Mouse (Mus musculus): ENCODE measurements around the gene Zfp652. TPM values are rescaled to one million over a fixed set of nuclear protein-coding genes. Genes with fewer than 3 reads are reported as not detected.
A peak's percentile ranks its signal among the peaks of the same experiment; 100 is the strongest.

The Zfp652 gene
- total and polyA plus RNA-seq, 3 experiments = 16.1 to 54.4 (median 47.6) TPM

DNA sequence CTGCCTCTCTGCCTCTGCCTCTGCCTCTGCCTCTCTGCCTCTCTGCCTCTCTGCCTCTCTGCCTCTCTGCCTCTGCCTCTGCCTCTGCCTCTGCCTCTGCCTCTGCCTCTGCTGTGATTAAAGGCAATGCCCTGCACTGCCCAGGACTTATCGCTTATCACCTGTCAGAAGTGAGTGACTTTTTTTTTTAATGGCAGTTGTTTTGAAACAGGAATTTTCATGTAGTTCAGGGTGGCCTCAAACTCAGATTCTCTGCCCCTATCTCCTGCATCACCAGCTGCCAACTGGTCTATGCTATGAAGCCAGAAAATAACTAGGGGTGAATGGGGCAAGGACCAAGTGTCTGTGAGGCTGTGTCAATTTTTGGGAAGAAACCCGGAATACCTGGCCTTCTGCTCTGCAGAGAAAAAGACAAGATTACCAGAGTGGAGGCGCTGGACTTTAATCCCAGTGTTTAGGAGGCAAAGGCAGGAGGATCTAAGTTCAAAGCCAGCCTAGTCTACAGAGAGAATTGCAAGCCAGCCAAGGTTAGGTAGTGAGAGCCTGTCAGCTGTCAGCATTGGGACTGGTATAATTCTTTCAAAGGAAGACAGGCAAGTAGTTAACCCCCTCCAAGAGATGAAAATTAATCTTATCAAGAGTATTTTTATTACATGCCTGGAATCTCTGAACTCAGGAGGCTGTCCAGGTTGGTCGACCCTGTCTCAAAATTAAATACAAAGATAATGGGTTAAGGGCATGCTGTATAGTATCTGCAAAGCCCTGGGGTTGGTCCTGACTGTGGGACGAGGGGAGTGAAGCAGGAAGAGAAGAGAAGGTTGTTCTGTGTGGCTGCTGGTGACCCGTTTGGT, 114.1 kb downstream of the Zfp652 start:
- WGBS = 36% methylated on average over 6 of the region's 6 CpGs
- no peak overlapping the region for H3K4me3 ChIP-seq
- H3K9ac ChIP-seq (ENCODE audit: low read depth, low read length) = peak overlapping the region; percentile 3; the same call in 1 of the 2 replicates
- intact Hi-C loops (cut with DNase I) = loop anchor here (1.0 kb wide), 1 partner anchor 27 kb away; no protein-coding TSS in a partner anchor
- H3K27me3 ChIP-seq (ENCODE audit: control insufficient read depth, insufficient read depth, low read length) = no peaks in the 10 kb centered on the region
- DNase-seq = no peak
- H3K27ac ChIP-seq = peak overlapping the region; percentile 75
- H3K36me3 ChIP-seq (ENCODE audit: control insufficient read depth, insufficient read depth, low read length) = no peaks in the 10 kb centered on the region
- TF ChIP-seq POLR2A (IDR thresholded peaks at IDR 0.05; ENCODE audit: insufficient read depth, low read depth, low read length) (no peak), EP300 (IDR thresholded peaks at IDR 0.05; ENCODE audit: insufficient read depth, low read depth, low read length) (no peak)
- H3K79me2 ChIP-seq (replicated peaks; ENCODE audit: control insufficient read depth, insufficient read depth, low read length) = no peaks in the 10 kb centered on the region
- peaks cover 16% of the 10 kb centered on the region for H3K4me1 ChIP-seq (ENCODE audit: control insufficient read depth, insufficient read depth, low read length)

DNA sequence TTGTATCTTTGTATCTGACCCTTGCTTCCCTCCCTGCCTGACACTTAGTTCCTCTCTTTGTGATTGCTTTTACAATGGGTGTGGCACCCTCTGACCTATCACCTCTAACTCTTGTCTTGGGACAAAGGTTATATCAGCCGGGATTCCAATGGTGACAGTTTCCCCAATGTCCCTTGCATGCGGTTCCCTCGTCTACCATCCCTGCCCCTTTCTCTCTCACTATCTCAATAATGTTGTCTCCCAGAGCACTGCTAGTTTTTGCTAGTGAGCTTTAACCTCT, 114.6 kb downstream of the Zfp652 start:
- no peaks in the 10 kb centered on the region for H3K79me2 ChIP-seq (replicated peaks; ENCODE audit: control insufficient read depth, insufficient read depth, low read length)
- intact Hi-C loops (cut with DNase I) = loop anchor here (1.0 kb wide), 1 partner anchor 26 kb away; no protein-coding TSS in a partner anchor
- no peak for DNase-seq
- WGBS = 16% methylated on average over 3 of the region's 3 CpGs
- H3K4me1 ChIP-seq (ENCODE audit: control insufficient read depth, insufficient read depth, low read length) = peaks cover 16% of the 10 kb centered on the region
- no peaks in the 10 kb centered on the region for H3K27me3 ChIP-seq (ENCODE audit: control insufficient read depth, insufficient read depth, low read length)
- no peaks in the 10 kb centered on the region for H3K36me3 ChIP-seq (ENCODE audit: control insufficient read depth, insufficient read depth, low read length)
- no peak for TF ChIP-seq POLR2A (IDR thresholded peaks at IDR 0.05; ENCODE audit: insufficient read depth, low read depth, low read length)
- TF ChIP-seq CTCF (IDR thresholded peaks at IDR 0.05) = no peak
- TF ChIP-seq EP300 (IDR thresholded peaks at IDR 0.05; ENCODE audit: insufficient read depth, low read depth, low read length) = no peak
- no peak overlapping the region for H3K4me3 ChIP-seq
- H3K27ac ChIP-seq = peak overlapping the region; percentile 75
- H3K9ac ChIP-seq (ENCODE audit: low read depth, low read length) = peak overlapping the region; percentile 3; the same call in 1 of the 2 replicates

DNA sequence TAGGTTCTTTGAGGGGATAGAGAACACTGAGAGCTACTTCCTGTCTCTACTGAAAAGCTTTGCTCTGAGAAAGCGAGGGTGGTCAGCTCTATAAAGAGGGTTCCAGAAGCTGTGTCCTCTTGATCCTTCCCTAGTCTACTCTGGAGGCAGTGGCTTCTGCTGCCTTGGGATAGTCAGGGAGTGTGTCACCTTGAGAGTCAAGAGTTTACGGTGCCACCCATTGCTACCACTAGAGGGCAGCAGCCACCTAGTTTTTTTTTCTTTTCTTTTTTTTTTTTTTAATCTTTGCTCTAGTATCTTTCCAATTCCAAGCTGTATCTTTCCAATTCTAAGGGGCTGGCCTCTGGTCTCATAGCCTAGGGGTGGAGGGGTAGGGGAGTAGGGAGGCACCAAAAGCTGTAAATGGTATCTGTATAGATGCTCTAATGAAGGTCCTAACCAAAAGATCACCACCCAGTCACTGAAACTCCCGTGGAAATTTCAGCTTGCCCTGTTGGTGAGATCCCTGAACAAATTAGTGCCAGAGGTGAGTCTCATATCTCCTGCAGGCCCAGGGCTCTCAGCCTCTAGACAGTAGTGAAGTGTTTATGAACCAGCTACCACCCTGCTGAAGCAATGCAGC, 115.1 kb downstream of the Zfp652 start:
- Histone ChIP-seq H3K4me3 (no peak overlapping the region), H3K27ac (peak overlapping the region; percentile 75), H3K79me2 (replicated peaks; ENCODE audit: control insufficient read depth, insufficient read depth, low read length) (no peaks in the 10 kb centered on the region), H3K36me3 (ENCODE audit: control insufficient read depth, insufficient read depth, low read length) (no peaks in the 10 kb centered on the region), H3K27me3 (ENCODE audit: control insufficient read depth, insufficient read depth, low read length) (no peaks in the 10 kb centered on the region), H3K9ac (ENCODE audit: low read depth, low read length) (no peak overlapping the region; the same call in 1 of the 2 replicates), H3K4me1 (ENCODE audit: control insufficient read depth, insufficient read depth, low read length) (peaks cover 16% of the 10 kb centered on the region)
- 8% methylated on average over 3 of the region's 3 CpGs for WGBS
- TF ChIP-seq CTCF (IDR thresholded peaks at IDR 0.05) (peak; percentile 92; the same call in 1 of the 2 replicates), POLR2A (IDR thresholded peaks at IDR 0.05; ENCODE audit: insufficient read depth, low read depth, low read length) (no peak), EP300 (IDR thresholded peaks at IDR 0.05; ENCODE audit: insufficient read depth, low read depth, low read length) (peak; percentile 84)
- peak; percentile 68 to 76 for DNase-seq
- intact Hi-C loops (cut with DNase I) = loop anchor here (1.0 to 2.0 kb wide), 2 partner anchors 26 to 57 kb away; no protein-coding TSS in a partner anchor

DNA sequence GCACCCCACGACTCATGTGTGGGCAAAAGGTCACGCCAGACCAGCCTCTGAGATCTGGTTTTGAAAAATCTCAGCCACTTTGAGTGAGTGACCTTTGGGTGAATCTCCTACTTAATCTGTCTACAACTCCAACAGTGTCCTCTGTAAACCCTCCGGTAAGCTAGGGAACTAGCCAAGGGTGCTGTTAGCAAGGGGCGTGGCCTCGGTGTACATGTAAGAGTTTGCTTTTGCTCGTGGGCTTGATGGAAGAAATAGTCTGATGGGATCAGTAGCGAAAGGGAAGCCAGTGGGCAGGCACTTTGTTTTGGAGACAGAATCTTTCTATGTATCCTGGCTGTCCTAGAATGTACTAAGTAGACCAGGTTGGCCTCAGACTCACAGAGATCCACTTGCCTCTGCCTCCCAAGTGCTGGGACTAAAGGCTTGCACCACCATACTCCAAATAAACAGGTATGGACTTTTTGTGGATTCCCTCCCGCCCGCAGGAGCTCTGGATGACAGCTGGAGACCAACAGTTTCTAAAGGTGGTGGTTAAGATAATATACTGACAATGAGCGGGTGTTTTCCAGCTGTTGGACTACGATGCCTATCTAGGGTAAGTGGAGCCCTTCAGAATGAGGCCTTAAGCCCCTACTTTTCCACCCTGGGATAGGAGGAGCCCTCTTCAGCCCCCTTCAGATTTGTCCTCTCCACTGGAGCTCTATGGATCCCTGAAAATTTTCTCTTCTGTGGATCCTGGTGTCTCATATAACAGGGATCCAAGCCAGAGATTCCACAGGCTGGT, 115.9 kb downstream of the Zfp652 start:
- Histone ChIP-seq H3K79me2 (replicated peaks; ENCODE audit: control insufficient read depth, insufficient read depth, low read length) (no peaks in the 10 kb centered on the region), H3K9ac (ENCODE audit: low read depth, low read length) (no peak overlapping the region), H3K36me3 (ENCODE audit: control insufficient read depth, insufficient read depth, low read length) (no peaks in the 10 kb centered on the region), H3K27me3 (ENCODE audit: control insufficient read depth, insufficient read depth, low read length) (no peaks in the 10 kb centered on the region), H3K27ac (peak overlapping the region; percentile 45), H3K4me3 (no peak overlapping the region), H3K4me1 (ENCODE audit: control insufficient read depth, insufficient read depth, low read length) (peaks cover 16% of the 10 kb centered on the region)
- TF ChIP-seq POLR2A (IDR thresholded peaks at IDR 0.05; ENCODE audit: insufficient read depth, low read depth, low read length) (0 out of 2 replicates have a peak, but pooled peaks have one; percentile 34), CTCF (IDR thresholded peaks at IDR 0.05) (no peak)
- 61% methylated on average over 11 of the region's 11 CpGs for WGBS
- no peak for DNase-seq
- intact Hi-C loops (cut with DNase I) = loop anchor here (2.0 kb wide), 1 partner anchor 58 kb away; no protein-coding TSS in a partner anchor

DNA sequence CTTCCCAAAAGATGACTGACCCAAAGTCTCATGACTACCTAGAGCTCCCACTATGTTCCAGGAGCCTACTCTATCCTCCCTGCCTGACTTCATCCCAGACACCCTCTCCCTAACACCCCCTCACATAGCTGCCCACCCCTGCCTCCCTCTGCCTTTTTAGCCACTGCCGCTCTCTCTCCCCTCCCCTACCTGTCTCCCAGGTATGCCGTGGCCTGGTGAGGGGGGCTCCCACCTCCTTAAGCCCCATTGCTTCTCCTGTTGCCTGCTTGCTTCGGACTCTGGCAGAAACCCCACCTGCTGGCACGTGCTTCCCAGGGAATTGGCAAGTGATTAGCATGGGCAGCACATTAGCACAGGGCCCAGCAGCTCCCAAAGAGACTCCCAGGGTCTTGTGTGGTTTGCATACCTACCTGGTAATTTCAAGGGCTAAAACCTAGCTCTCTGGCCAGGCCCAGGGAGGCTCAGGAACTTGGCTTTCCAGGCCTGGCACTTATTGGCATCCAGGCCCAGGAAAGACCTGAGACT, 117.1 kb downstream of the Zfp652 start:
- intact Hi-C loops (cut with DNase I) = loop anchor here (2.0 kb wide), 1 partner anchor 59 kb away; no protein-coding TSS in a partner anchor
- WGBS = 57% methylated on average over 4 of the region's 4 CpGs
- no peak overlapping the region for H3K27ac ChIP-seq
- H3K4me3 ChIP-seq = no peak overlapping the region
- no peak overlapping the region for H3K9ac ChIP-seq (ENCODE audit: low read depth, low read length)
- H3K79me2 ChIP-seq (replicated peaks; ENCODE audit: control insufficient read depth, insufficient read depth, low read length) = no peaks in the 10 kb centered on the region
- TF ChIP-seq EP300 (IDR thresholded peaks at IDR 0.05; ENCODE audit: insufficient read depth, low read depth, low read length) = no peak
- no peak for TF ChIP-seq CTCF (IDR thresholded peaks at IDR 0.05)
- no peaks in the 10 kb centered on the region for H3K27me3 ChIP-seq (ENCODE audit: control insufficient read depth, insufficient read depth, low read length)
- H3K36me3 ChIP-seq (ENCODE audit: control insufficient read depth, insufficient read depth, low read length) = no peaks in the 10 kb centered on the region
- DNase-seq = no peak
- peaks cover 20% of the 10 kb centered on the region for H3K4me1 ChIP-seq (ENCODE audit: control insufficient read depth, insufficient read depth, low read length)

Measured in heart, adult 2 months (tissue).